Mouse (Mus musculus) forebrain, embryonic 10.5 days (tissue): ENCODE results near the gene Fam129c. TPM values are rescaled to one million over a fixed set of nuclear protein-coding genes. Genes with fewer than 3 reads are reported as not detected.

Experiments used
- DNase-seq: peaks from one replicate; pipeline ENCODE4 v3.0.0-alpha.2; 2017; ENCODE audit warnings: low spot score; ENCODE audit errors: extremely low spot score
- H3K27ac ChIP-seq: fragments of 300-500 bp; sonication (generic); 2 replicates; pipeline ENCODE4 v1.5.1; 2016; ENCODE audit warnings: mild to moderate bottlenecking
- H3K27me3 ChIP-seq: fragments of 300-500 bp; sonication (generic); 2 replicates; pipeline ENCODE4 v1.6.1; 2016; ENCODE audit warnings: mild to moderate bottlenecking; ENCODE audit not compliant: poor library complexity, severe bottlenecking
- H3K36me3 ChIP-seq: fragments of 300-500 bp; sonication (generic); replicated peaks from 2 replicates; pipeline ENCODE4 v1.6.1; 2016; ENCODE audit warnings: mild to moderate bottlenecking, moderate library complexity
- H3K4me1 ChIP-seq: fragments of 300-500 bp; sonication (generic); 2 replicates; pipeline ENCODE4 v1.6.1; 2016
- H3K4me3 ChIP-seq: fragments of 300-500 bp; sonication (generic); 2 replicates; pipeline ENCODE4 v1.5.1; 2016; ENCODE audit warnings: mild to moderate bottlenecking, moderate library complexity
- H3K9me3 ChIP-seq: fragments of 300-500 bp; sonication (generic); 2 replicates; pipeline ENCODE4 v1.6.1; 2016; ENCODE audit warnings: mild to moderate bottlenecking, moderate library complexity
- WGBS: fragments of 180-500 bp; shearing (Covaris S2); methylation state at CpG from one replicate; pipeline ENCODE4 v1.1.7; 2016; 5-methylcytosine and 5-hydroxymethylcytosine counted together
- polyA plus RNA-seq: library from polyadenylated mRNA; unstranded; fragments of >200 nt; fragmentation: Nextera tagmentation; extraction: Ambion mirVana; gene quantifications from 2 replicates; pipeline ENCODE4 v1.2.1, GENCODE M21; 2016

The Fam129c gene
- polyA plus RNA-seq, 1 experiment from 2014 or later = 4.1 TPM

DNA sequence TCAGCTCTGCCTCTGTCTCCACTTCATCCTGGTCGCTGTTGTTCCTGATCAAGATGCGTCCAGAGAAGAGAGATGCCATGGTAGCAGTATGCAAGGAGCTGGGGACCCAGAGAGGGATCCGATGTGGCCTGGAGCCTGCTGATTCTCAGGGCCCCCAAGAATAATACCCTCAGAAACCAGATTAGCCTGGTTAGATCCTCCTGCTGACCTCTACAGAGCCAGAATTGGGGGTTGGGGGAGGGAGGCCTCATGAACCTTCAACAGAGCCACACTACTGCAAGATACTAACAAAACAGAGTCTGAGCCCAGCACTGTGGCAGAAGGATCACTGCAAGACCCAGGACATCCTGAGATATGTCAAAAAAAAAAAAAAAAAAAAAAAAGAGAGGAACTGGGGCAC, 30.9 kb upstream of the Fam129c start, which contains the start of gene Nxnl1:
TSS of gene Nxnl1 (minus strand) at position 101 of the 400 bp plus-strand sequence.
- no peak for DNase-seq
- Histone ChIP-seq H3K27ac (no peak within 1 kb of the TSS), H3K4me3 (no peak within 1 kb of the TSS), H3K36me3 (no peaks in the 10 kb centered on the region), H3K9me3 (peaks cover 7% of the 10 kb centered on the region; the same call in 1 of the 2 replicates), H3K4me1 (peaks cover 42% of the 10 kb centered on the region), H3K27me3 (peaks cover 77% of the 10 kb centered on the region)
- WGBS = 57% methylated on average over 3 of the region's 3 CpGs

DNA sequence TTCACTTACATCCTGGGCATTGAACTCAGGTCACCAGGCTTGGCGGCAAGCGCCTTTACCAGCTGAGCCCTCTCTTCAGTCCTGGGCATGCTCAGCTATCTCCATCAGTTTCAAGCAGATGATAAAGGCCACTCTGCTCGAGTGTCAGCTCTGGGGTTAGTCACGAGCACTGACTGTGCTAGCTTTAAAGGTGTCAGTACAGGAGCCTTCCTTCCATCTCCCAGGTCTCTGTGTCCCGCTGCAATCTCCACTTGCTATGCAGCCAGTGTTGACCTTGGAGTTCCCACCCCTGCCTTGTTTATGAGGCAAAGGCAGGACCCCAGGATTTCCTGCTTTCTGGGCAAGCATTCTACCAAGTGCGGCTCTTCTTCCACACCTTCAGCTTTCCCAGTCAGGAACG, 29.9 kb upstream of the Fam129c start:
- peaks cover 73% of the 10 kb centered on the region for H3K27me3 ChIP-seq

DNA sequence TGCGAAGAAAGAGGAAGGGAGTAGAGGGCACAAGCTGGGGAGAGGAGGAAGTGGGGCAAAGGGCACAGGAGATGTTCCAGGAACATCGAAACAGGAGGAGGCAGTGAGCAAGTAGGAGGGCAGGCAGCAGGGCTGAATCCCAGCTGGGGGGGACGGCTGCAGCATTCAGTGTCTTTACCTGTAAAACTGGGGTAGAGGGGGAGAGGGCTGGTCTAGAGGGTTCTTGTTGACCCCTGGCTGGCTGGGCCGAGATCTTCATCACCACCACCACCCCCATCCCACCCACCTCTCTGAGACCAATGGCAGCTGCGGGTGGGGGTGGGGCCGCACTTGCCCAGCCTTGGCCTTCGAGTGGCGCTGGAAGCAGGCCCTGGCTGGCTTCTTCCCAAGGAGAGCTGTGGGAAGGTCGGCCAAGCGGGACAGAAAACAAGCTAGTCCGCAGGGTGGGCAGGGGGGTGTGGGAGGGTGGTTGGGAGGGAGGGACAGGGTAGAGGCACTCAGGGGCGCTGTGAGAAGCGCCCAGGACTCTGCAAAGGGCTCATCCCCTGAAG, 29.0 kb upstream of the Fam129c start, which contains the start of gene Slc27a1:
TSS of gene Slc27a1 (plus strand) at position 496 of the 551 bp plus-strand sequence.
- H3K27ac ChIP-seq = peak within 1 kb of the TSS; percentile 82
- H3K9me3 ChIP-seq = peaks cover 7% of the 10 kb centered on the region; the same call in 1 of the 2 replicates
- H3K27me3 ChIP-seq = peaks cover 64% of the 10 kb centered on the region
- no peak for DNase-seq
- WGBS = 12% methylated on average over 13 of the region's 13 CpGs
- H3K4me3 ChIP-seq = peak within 1 kb of the TSS; percentile 67
- peaks cover 41% of the 10 kb centered on the region for H3K4me1 ChIP-seq
- H3K36me3 ChIP-seq = no peaks in the 10 kb centered on the region

More for the DNA sequence above, 29.9 kb upstream of the Fam129c start:
- WGBS = 80% methylated on average over 7 of the region's 7 CpGs
- H3K4me1 ChIP-seq = peaks cover 40% of the 10 kb centered on the region
- no peak for DNase-seq
- no peak overlapping the region for H3K4me3 ChIP-seq
- peaks cover 7% of the 10 kb centered on the region; the same call in 1 of the 2 replicates for H3K9me3 ChIP-seq
- H3K36me3 ChIP-seq = no peaks in the 10 kb centered on the region
- no peak overlapping the region for H3K27ac ChIP-seq

DNA sequence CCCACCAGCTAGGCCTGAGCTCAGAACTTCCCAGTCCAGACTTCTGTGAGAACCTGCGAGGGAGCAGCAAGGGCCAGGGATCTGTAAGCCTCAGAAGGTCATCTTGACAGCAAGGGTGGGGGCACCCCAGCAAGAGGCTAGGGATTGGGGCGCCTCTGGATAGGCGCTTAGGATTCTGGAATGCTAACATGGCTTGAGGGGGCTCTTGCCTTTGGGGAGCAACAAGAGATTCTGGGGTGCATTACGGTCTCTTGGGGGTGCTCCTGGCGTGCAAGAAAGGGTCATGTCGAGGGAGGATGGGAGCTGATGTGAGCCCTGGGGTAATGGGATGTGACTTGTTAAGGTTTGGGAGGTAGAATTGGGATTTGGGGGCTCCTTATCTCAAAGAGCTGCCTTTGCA, 28.5 kb upstream of the Fam129c start:
- DNase-seq = no peak
- Histone ChIP-seq H3K4me3 (peak overlapping the region; percentile 67), H3K36me3 (no peaks in the 10 kb centered on the region), H3K9me3 (peaks cover 5% of the 10 kb centered on the region; the same call in 1 of the 2 replicates), H3K4me1 (peaks cover 41% of the 10 kb centered on the region), H3K27ac (peak overlapping the region; percentile 82), H3K27me3 (peaks cover 60% of the 10 kb centered on the region)
- WGBS = 17% methylated on average over 6 of the region's 6 CpGs

DNA sequence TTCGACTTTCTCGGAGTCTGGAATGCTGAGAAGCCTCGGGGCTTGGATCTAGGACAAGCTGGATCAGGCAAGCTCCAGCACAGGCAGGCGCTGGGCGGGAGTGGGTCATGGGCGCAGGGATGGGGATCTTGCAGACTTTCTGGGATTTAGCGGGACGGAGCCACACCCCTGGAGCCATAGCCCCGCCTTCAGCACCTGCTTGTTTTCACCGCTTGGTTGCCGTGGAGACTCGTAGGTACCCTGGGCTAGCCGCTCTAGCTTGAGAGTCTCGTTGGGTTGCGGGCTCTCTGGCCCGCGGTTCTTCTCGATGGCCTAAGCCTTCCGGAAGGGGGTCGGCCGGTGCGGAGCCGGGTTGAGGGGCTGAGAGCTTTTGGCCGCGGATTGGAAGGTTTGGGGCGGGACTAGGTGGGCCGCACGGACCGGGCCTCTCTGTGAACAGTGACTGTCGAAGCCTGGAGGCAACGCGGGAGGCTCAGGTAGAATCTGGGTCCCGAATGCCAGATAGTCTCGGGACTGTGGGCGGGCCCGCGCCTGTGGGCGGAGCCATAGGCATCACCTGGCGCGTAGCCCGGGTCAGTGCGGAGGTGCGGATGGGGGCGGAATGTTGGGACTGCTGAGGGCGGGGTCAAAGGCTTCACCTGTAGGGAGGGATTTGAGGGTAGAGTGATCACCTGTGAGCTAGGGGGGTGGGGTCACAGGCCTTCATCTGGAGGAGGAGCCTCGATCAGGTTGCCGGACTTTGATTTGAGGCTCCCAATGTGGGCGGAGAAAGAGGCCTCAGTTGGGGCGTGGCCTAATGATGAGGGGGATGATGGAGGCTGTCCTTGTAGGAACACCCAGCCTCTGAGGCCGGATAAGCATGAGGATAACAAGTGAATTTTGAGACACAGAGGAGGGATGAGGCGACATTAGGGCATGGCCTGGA, 27.8 kb upstream of the Fam129c start:
- peak; percentile 89 for DNase-seq
- peak overlapping the region; percentile 82 for H3K27ac ChIP-seq
- H3K4me1 ChIP-seq = peaks cover 41% of the 10 kb centered on the region
- WGBS = under 1% methylated on average over 51 of the region's 51 CpGs
- no peaks in the 10 kb centered on the region for H3K36me3 ChIP-seq
- peak overlapping the region; percentile 67 for H3K4me3 ChIP-seq
- H3K9me3 ChIP-seq = no peaks in the 10 kb centered on the region
- H3K27me3 ChIP-seq = peaks cover 53% of the 10 kb centered on the region

DNA sequence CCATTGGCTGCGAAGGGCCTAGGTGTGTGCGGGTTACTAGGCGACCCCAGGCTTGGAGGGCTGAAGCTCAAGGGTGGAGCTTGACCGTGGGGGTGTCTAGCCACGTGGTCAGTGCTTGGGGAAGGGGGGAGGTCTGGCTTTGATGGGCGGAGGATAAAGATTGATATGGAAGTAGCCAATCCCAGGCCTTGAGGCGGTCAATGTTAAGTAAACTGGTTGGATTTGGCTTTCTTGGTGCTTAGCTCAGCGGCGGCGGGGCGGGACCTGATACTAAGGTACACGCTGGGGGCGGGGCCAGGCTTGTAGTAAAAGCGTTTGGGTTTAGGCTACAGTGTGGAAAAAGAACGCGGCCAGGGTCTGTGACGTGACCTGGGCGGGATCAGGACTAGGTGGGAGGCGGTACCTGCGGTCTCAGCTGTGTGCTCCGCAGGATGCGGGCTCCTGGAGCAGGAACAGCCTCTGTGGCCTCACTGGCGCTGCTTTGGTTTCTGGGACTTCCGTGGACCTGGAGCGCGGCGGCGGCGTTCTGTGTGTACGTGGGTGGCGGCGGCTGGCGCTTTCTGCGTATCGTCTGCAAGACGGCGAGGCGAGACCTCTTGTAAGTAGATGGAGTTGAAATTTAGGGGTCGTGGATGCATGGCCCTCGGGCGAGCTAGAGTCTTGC, 27.0 kb upstream of the Fam129c start:
- peaks cover 41% of the 10 kb centered on the region for H3K4me1 ChIP-seq
- peak; percentile 89 for DNase-seq

DNA sequence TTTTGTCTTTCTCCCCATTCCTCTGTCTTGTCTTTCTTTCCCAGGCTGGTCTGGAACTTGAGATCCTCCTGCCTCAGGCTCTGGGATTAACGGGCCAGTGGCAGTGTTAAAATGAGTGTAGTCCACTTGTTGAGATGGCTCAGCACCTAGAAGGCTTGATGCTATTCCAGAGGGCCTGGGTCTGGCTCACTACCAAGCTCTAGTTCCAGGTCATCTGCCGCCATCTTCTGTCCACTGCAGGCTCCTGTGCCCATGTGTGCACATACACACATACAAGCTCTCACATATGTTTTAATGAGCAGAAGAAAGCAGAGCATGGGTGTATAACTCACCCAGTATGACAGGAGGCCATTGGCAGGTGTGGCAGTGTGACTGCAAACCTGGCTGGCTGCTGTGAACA, 25.4 kb upstream of the Fam129c start:
- no peak overlapping the region for H3K27ac ChIP-seq
- H3K27me3 ChIP-seq = peaks cover 30% of the 10 kb centered on the region
- no peak overlapping the region for H3K4me3 ChIP-seq
- no peaks in the 10 kb centered on the region for H3K36me3 ChIP-seq
- WGBS = 94% methylated on average over 2 of the region's 2 CpGs
- peaks cover 41% of the 10 kb centered on the region for H3K4me1 ChIP-seq
- DNase-seq = no peak
- no peaks in the 10 kb centered on the region for H3K9me3 ChIP-seq

More for the DNA sequence above, 27.0 kb upstream of the Fam129c start:
- H3K9me3 ChIP-seq = no peaks in the 10 kb centered on the region
- H3K36me3 ChIP-seq = no peaks in the 10 kb centered on the region
- H3K27me3 ChIP-seq = peaks cover 47% of the 10 kb centered on the region
- WGBS = under 1% methylated on average over 41 of the region's 41 CpGs
- H3K4me3 ChIP-seq = peak overlapping the region; percentile 67
- peak overlapping the region; percentile 82 for H3K27ac ChIP-seq

DNA sequence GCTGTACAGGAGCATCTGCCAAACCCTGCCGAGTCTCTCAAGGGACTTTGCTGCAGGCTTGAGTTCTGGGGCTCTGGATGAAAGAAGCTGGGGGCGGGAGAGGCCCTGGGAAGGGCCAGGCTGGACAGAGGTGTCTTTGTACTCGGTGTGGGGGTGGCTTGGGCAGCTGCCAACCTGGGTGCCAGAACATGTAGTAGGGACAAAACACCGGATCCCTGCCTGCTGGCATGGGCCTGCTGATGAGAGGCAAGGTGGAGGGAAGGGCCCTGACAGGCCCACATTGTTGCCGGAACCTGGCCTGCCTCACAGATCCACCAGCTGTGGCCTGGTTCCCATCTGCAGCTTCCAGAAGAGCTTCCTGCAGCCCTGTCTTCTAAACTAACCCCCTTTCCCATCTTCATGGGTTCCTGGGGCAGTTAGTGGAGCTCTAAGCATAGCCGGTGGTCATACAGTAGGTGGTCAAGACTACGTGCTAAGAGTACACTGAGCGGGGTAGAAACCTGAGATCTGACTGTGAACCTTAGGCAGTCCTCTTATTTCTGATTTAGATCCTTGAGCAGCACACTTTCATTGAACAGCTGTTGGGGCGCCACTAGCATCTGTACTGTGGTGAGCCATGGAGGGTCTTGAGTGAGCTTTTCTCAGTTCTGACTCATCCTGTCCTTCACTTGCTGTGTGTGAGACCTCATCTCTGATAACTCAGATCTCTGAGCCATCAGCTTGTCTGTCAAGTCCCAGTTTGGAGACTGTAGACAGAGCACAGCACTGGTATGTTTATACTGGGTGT, 24.4 kb upstream of the Fam129c start:
- Histone ChIP-seq H3K27ac (no peak overlapping the region), H3K9me3 (no peaks in the 10 kb centered on the region), H3K4me1 (peaks cover 41% of the 10 kb centered on the region), H3K27me3 (peaks cover 21% of the 10 kb centered on the region), H3K4me3 (no peak overlapping the region), H3K36me3 (no peaks in the 10 kb centered on the region)
- 84% methylated on average over 9 of the region's 9 CpGs for WGBS
- no peak for DNase-seq

DNA sequence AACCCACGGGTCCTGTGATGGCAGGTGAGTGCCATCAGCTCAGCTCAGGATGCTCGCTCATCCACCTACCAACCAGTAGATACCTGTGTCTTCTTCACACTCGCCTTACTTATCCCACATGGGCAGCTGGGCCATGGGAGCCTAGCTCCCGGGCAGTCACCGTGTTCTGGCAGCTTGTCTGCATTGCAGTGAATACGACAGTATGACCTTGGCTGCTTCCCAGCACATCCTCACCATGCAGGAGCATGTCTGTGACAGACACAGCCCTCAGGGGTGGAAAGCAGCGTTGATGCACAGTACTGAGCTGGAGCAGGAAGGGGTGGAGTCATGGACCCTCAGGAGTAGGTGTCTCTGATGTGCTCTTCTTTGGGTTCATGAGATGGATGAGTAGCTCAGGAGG, 23.0 kb upstream of the Fam129c start:
- Histone ChIP-seq H3K27ac (no peak overlapping the region), H3K4me1 (peaks cover 28% of the 10 kb centered on the region), H3K4me3 (no peak overlapping the region), H3K36me3 (no peaks in the 10 kb centered on the region), H3K27me3 (peaks cover 10% of the 10 kb centered on the region), H3K9me3 (no peaks in the 10 kb centered on the region)
- WGBS = 81% methylated on average over 7 of the region's 7 CpGs
- no peak for DNase-seq

DNA sequence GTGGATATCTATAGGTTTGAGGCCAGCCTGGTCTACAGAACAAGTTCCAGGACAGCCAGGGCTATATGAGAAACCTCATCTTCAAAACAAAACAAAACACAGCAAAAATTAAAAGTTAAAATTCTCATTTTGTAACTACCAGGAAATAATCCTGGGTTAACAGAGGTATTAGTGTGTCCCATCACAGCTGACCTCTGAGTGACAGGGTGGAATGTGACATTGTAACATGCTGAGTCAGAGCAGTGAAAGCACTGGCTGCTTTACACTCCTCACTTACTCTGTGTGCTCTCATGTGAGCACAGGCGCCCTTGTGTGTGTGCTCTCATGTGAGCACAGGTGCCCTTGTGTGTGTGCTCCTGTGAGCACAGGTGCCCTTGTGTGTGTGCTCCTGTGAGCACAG, 22.4 kb upstream of the Fam129c start:
- Histone ChIP-seq H3K27me3 (peaks cover 16% of the 10 kb centered on the region), H3K27ac (no peak overlapping the region), H3K4me3 (no peak overlapping the region), H3K9me3 (no peaks in the 10 kb centered on the region), H3K4me1 (peaks cover 25% of the 10 kb centered on the region), H3K36me3 (no peaks in the 10 kb centered on the region)
- DNase-seq = no peak
- WGBS = 89% methylated on average over 1 of the region's 1 CpGs

DNA sequence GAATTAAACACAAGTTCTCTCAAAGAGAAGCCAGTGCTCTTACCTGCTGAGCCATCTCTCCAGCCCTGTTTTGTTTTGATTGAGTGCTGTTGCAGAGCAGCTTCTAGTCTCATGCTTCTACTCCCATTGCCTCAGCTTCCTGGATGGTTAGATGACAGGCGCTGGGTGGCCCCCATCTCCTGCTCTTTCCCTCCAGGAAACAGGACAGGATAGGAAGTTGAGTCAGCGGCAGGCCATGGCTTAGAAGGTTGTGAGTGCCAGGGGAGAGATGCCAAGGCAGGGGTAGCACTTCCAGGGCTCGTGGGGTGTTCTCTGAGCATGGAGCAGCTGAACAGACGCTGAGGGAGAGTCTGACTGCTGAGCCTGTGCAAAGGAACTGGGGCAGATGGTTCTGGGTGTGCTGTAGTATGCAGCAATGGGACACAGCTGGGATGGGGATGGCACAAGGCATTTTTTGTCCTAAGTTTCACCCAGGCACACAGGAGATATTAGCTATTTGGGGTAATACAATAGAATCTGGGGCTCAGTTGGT, 19.5 kb upstream of the Fam129c start:
- Histone ChIP-seq H3K9me3 (no peaks in the 10 kb centered on the region), H3K36me3 (peaks cover 11% of the 10 kb centered on the region), H3K27ac (no peak overlapping the region), H3K27me3 (peaks cover 27% of the 10 kb centered on the region), H3K4me1 (peaks cover 17% of the 10 kb centered on the region), H3K4me3 (no peak overlapping the region)
- no peak for DNase-seq
- WGBS = 84% methylated on average over 4 of the region's 4 CpGs

DNA sequence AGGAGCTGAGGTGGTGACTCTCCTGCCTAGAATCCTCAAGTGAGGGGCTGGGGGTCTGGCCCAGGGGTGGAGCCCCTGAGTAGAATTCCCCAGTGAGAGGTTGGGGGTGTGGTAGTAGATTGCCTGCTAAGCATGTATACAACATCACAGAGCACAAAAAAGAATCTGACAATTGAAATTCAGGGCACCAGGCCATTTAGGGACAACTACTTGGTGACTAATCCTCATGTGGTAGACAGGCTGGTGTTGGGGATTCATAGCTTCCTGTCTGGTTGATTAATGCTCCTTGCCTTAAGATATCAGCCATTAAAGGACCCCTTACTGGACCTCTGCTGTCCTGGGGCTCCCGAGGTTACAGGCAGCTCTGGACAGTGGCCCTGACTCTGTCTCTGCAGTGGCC, 18.4 kb upstream of the Fam129c start:
- no peak overlapping the region for H3K27ac ChIP-seq
- no peak overlapping the region for H3K4me3 ChIP-seq
- no peak for DNase-seq
- H3K9me3 ChIP-seq = no peaks in the 10 kb centered on the region
- WGBS = 77% methylated on average over 1 of the region's 1 CpGs
- H3K27me3 ChIP-seq = peaks cover 28% of the 10 kb centered on the region
- H3K4me1 ChIP-seq = peaks cover 14% of the 10 kb centered on the region
- peaks cover 12% of the 10 kb centered on the region for H3K36me3 ChIP-seq
